Mouse (Mus musculus) heart, embryonic 12.5 days (tissue): ENCODE results near the gene Akap13. TPM values are rescaled to one million over a fixed set of nuclear protein-coding genes. Genes with fewer than 3 reads are reported as not detected.

ENCODE experiments used
- ATAC-seq: fragments of 200-750 bp; cut with Nextera tagmentation; 2 replicates; pipeline ENCODE4 v1.8.0; 2017; ENCODE audit warnings: moderate TSS enrichment, moderate library complexity; ENCODE audit not compliant: insufficient number of reproducible peaks, low FRiP score
- H3K27ac ChIP-seq: fragments of 300-500 bp; sonication (generic); 2 replicates; pipeline ENCODE4 v1.5.1; 2016; ENCODE audit warnings: mild to moderate bottlenecking, moderate library complexity; ENCODE audit not compliant: poor library complexity, severe bottlenecking
- H3K27me3 ChIP-seq: fragments of 300-500 bp; sonication (generic); replicated peaks from 2 replicates; pipeline ENCODE4 v1.6.1; 2016; ENCODE audit warnings: mild to moderate bottlenecking, moderate library complexity
- H3K36me3 ChIP-seq: fragments of 300-500 bp; sonication (generic); 2 replicates; pipeline ENCODE4 v1.6.1; 2016; ENCODE audit warnings: mild to moderate bottlenecking, moderate library complexity
- H3K4me1 ChIP-seq: fragments of 300-500 bp; sonication (generic); replicated peaks from 2 replicates; pipeline ENCODE4 v1.6.1; 2016; ENCODE audit warnings: mild to moderate bottlenecking
- H3K4me2 ChIP-seq: fragments of 300-500 bp; sonication (generic); 2 replicates; pipeline ENCODE4 v1.6.1; 2016; ENCODE audit warnings: mild to moderate bottlenecking, moderate library complexity
- H3K4me3 ChIP-seq: fragments of 300-500 bp; sonication (generic); 2 replicates; pipeline ENCODE4 v1.5.1; 2016; ENCODE audit warnings: mild to moderate bottlenecking
- H3K9ac ChIP-seq: fragments of 300-500 bp; sonication (generic); 2 replicates; pipeline ENCODE4 v1.6.1; 2016; ENCODE audit warnings: mild to moderate bottlenecking, moderate library complexity
- H3K9me3 ChIP-seq: fragments of 300-500 bp; sonication (generic); replicated peaks from 2 replicates; pipeline ENCODE4 v1.6.1; 2016; ENCODE audit warnings: mild to moderate bottlenecking, moderate library complexity
- WGBS: fragments of 180-500 bp; shearing (Covaris S2); methylation state at CpG from one replicate; pipeline ENCODE4 v1.1.7; 2016; 5-methylcytosine and 5-hydroxymethylcytosine counted together
- polyA plus RNA-seq: library from polyadenylated mRNA; unstranded; fragments of >200 nt; fragmentation: Nextera tagmentation; extraction: Ambion mirVana; gene quantifications from 2 replicates; pipeline ENCODE4 v1.2.1, GENCODE M21; 2016

Gene Akap13
- polyA plus RNA-seq, 1 experiment from 2014 or later = 66.9 TPM

GRCm38 (mm10) chr7:75424121-75424520 is 31.2 kb upstream of the Akap13 start:
- no peaks in the 10 kb centered on the region for H3K36me3 ChIP-seq

GRCm38 (mm10) chr7:75427322-75427721 is 28.0 kb upstream of the Akap13 start:
- Histone ChIP-seq H3K4me1 (peaks cover 40% of the 10 kb centered on the region), H3K9ac (no peak overlapping the region), H3K4me3 (no peak overlapping the region), H3K9me3 (0 out of 2 replicates have a peak, but pooled peaks cover 3% of the 10 kb centered on the region), H3K27me3 (no peaks in the 10 kb centered on the region), H3K27ac (no peak overlapping the region), H3K4me2 (no peak overlapping the region), H3K36me3 (no peaks in the 10 kb centered on the region)
- WGBS = 63% methylated on average over 4 of the region's 4 CpGs
- ATAC-seq = no peak

More at GRCm38 (mm10) chr7:75424121-75424520, 31.2 kb upstream of the Akap13 start:
- Histone ChIP-seq H3K4me1 (peaks cover 16% of the 10 kb centered on the region; the same call in 1 of the 2 replicates), H3K9me3 (0 out of 2 replicates have a peak, but pooled peaks cover 3% of the 10 kb centered on the region), H3K4me2 (no peak overlapping the region), H3K9ac (no peak overlapping the region), H3K27ac (no peak overlapping the region), H3K4me3 (no peak overlapping the region), H3K27me3 (no peaks in the 10 kb centered on the region)
- 37% methylated on average over 7 of the region's 7 CpGs for WGBS
- ATAC-seq = no peak

- Histone ChIP-seq H3K27me3 (no peaks in the 10 kb centered on the region), H3K4me3 (no peak overlapping the region), H3K27ac (peak overlapping the region; percentile 64; the same call in 1 of the 2 replicates), H3K9me3 (no peaks in the 10 kb centered on the region), H3K4me1 (peaks cover 44% of the 10 kb centered on the region), H3K4me2 (no peak overlapping the region), H3K9ac (no peak overlapping the region), H3K36me3 (no peaks in the 10 kb centered on the region)
- 62% methylated on average over 4 of the region's 4 CpGs for WGBS
- ATAC-seq = no peak
Measured at GRCm38 (mm10) chr7:75428913-75429312, 26.4 kb upstream of the Akap13 start.

- Histone ChIP-seq H3K9ac (no peak overlapping the region), H3K4me1 (peaks cover 42% of the 10 kb centered on the region), H3K27me3 (no peaks in the 10 kb centered on the region), H3K4me2 (no peak overlapping the region), H3K9me3 (no peaks in the 10 kb centered on the region), H3K36me3 (no peaks in the 10 kb centered on the region), H3K4me3 (no peak overlapping the region), H3K27ac (peak overlapping the region; percentile 77)
- peak; percentile 77 for ATAC-seq
- WGBS = 22% methylated on average over 2 of the region's 2 CpGs
Measured at GRCm38 (mm10) chr7:75430550-75430949, 24.8 kb upstream of the Akap13 start.

GRCm38 (mm10) chr7:75431043-75431442 is 24.3 kb upstream of the Akap13 start:
- H3K27me3 ChIP-seq = no peaks in the 10 kb centered on the region
- no peaks in the 10 kb centered on the region for H3K9me3 ChIP-seq
- peak overlapping the region; percentile 77 for H3K27ac ChIP-seq
- no peak overlapping the region for H3K9ac ChIP-seq
- WGBS = 21% methylated on average over 7 of the region's 7 CpGs
- peaks cover 42% of the 10 kb centered on the region for H3K4me1 ChIP-seq
- no peak overlapping the region for H3K4me3 ChIP-seq
- H3K4me2 ChIP-seq = peak overlapping the region; percentile 29; the same call in 1 of the 2 replicates
- no peaks in the 10 kb centered on the region for H3K36me3 ChIP-seq
- peak; percentile 53; the same call in 1 of the 2 replicates for ATAC-seq

GRCm38 (mm10) chr7:75432046-75432445 is 23.3 kb upstream of the Akap13 start:
- Histone ChIP-seq H3K9me3 (no peaks in the 10 kb centered on the region), H3K36me3 (no peaks in the 10 kb centered on the region), H3K9ac (no peak overlapping the region), H3K4me3 (no peak overlapping the region), H3K4me1 (peaks cover 42% of the 10 kb centered on the region), H3K27me3 (no peaks in the 10 kb centered on the region), H3K4me2 (no peak overlapping the region), H3K27ac (no peak overlapping the region)
- WGBS = 74% methylated on average over 3 of the region's 3 CpGs
- ATAC-seq = no peak

GRCm38 (mm10) chr7:75436413-75437174 is 18.7 kb upstream of the Akap13 start:
- WGBS = 64% methylated on average over 8 of the region's 8 CpGs
- no peak for ATAC-seq

GRCm38 (mm10) chr7:75439570-75439969 is 15.8 kb upstream of the Akap13 start:
- ATAC-seq = no peak
- Histone ChIP-seq H3K9ac (no peak overlapping the region), H3K4me2 (no peak overlapping the region), H3K9me3 (peaks cover 2% of the 10 kb centered on the region; the same call in 1 of the 2 replicates), H3K4me1 (no peaks in the 10 kb centered on the region), H3K27ac (no peak overlapping the region), H3K36me3 (no peaks in the 10 kb centered on the region), H3K27me3 (no peaks in the 10 kb centered on the region), H3K4me3 (no peak overlapping the region)
- WGBS = 86% methylated on average over 4 of the region's 4 CpGs

More at GRCm38 (mm10) chr7:75436413-75437174, 18.7 kb upstream of the Akap13 start:
- H3K9me3 ChIP-seq = no peaks in the 10 kb centered on the region
- H3K9ac ChIP-seq = no peak overlapping the region
- no peak overlapping the region for H3K27ac ChIP-seq
- H3K4me3 ChIP-seq = no peak overlapping the region
- no peaks in the 10 kb centered on the region for H3K36me3 ChIP-seq
- H3K4me1 ChIP-seq = peaks cover 15% of the 10 kb centered on the region
- no peak overlapping the region for H3K4me2 ChIP-seq
- H3K27me3 ChIP-seq = no peaks in the 10 kb centered on the region

GRCm38 (mm10) chr7:75440241-75440640 is 15.1 kb upstream of the Akap13 start:
- no peak overlapping the region for H3K9ac ChIP-seq
- no peak overlapping the region for H3K4me3 ChIP-seq
- no peaks in the 10 kb centered on the region for H3K27me3 ChIP-seq
- no peaks in the 10 kb centered on the region for H3K36me3 ChIP-seq
- H3K27ac ChIP-seq = no peak overlapping the region
- peaks cover 2% of the 10 kb centered on the region; the same call in 1 of the 2 replicates for H3K9me3 ChIP-seq
- no peak for ATAC-seq
- WGBS = 64% methylated on average over 2 of the region's 2 CpGs
- no peak overlapping the region for H3K4me2 ChIP-seq
- H3K4me1 ChIP-seq = no peaks in the 10 kb centered on the region

GRCm38 (mm10) chr7:75441947-75442346 is 13.4 kb upstream of the Akap13 start:
- Histone ChIP-seq H3K4me1 (no peaks in the 10 kb centered on the region), H3K9ac (no peak overlapping the region), H3K4me2 (no peak overlapping the region), H3K27me3 (no peaks in the 10 kb centered on the region), H3K9me3 (peaks cover 2% of the 10 kb centered on the region; the same call in 1 of the 2 replicates), H3K27ac (no peak overlapping the region), H3K36me3 (no peaks in the 10 kb centered on the region), H3K4me3 (no peak overlapping the region)
- no peak for ATAC-seq
- 51% methylated on average over 2 of the region's 2 CpGs for WGBS

GRCm38 (mm10) chr7:75456152-75456888 is 986 bp downstream of the Akap13 start:
- H3K9ac ChIP-seq = peak overlapping the region; percentile 99
- H3K4me3 ChIP-seq = peak overlapping the region; percentile 99
- no peaks in the 10 kb centered on the region for H3K36me3 ChIP-seq
- peak overlapping the region; percentile 81 for H3K4me2 ChIP-seq
- peaks cover 31% of the 10 kb centered on the region for H3K4me1 ChIP-seq
- H3K27ac ChIP-seq = peak overlapping the region; percentile 99
- H3K27me3 ChIP-seq = no peaks in the 10 kb centered on the region
- 3% methylated on average over 25 of the region's 25 CpGs for WGBS
- no peak for ATAC-seq
- H3K9me3 ChIP-seq = no peaks in the 10 kb centered on the region
